Mouse (Mus musculus): ENCODE data around the gene Ctnnbl1. TPM values are rescaled to one million over a fixed set of nuclear protein-coding genes. Genes with fewer than 3 reads are reported as not detected.

The Ctnnbl1 gene
- polyA plus RNA-seq, 1 experiment from 2014 or later, result 50.5 TPM

GRCm38 (mm10) chr2:157853135-157853534 lies 115.9 kb downstream of the Ctnnbl1 start:
- no peak for ATAC-seq (replicated peaks; ENCODE audit: low FRiP score, low TSS enrichment, low read depth)
- 78% methylated on average over 3 of the region's 3 CpGs for WGBS
- no peaks in the 10 kb centered on the region for H3K36me3 ChIP-seq (ENCODE audit: control insufficient read depth, insufficient read depth, low read length)
- H3K9me3 ChIP-seq (ENCODE audit: control insufficient read depth, low read length), result no peaks in the 10 kb centered on the region
- no peak for DNase-seq (ENCODE audit: low spot score)
- H3K4me1 ChIP-seq (replicated peaks; ENCODE audit: control insufficient read depth, insufficient read depth, low read length), result peaks cover 5% of the 10 kb centered on the region; the same call in 1 of the 2 replicates
- H3K4me2 ChIP-seq (ENCODE audit: low read length), result no peak overlapping the region
- H3K9ac ChIP-seq (ENCODE audit: low read length), result no peak overlapping the region
- H3K27me3 ChIP-seq (replicated peaks; ENCODE audit: control insufficient read depth, insufficient read depth, low read length), result no peaks in the 10 kb centered on the region
- H3K27ac ChIP-seq (ENCODE audit: low read depth), result no peak overlapping the region
- H3K4me3 ChIP-seq (ENCODE audit: low read depth, low read length), result no peak overlapping the region

DNA sequence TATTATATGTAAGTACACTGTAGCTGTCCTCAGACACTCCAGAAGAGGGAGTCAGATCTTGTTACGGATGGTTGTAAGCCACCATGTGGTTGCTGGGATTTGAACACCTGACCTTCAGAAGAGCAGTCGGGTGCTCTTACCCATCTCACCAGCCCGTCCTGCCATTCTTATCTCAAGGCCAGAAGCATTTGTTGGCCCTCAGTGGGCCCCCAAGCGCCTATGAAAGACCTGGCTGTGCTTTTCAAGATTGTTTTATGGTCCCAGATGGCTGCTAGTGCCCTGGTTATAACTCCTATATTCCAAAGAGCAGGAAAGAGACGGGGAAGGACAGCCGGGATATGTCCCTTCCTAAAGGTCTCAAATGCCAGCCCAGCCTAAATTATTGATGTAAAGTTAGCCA lies 118.6 kb downstream of the Ctnnbl1 start:
- Histone ChIP-seq H3K27me3 (replicated peaks; ENCODE audit: control insufficient read depth, insufficient read depth, low read length) (no peaks in the 10 kb centered on the region), H3K4me1 (replicated peaks; ENCODE audit: control insufficient read depth, insufficient read depth, low read length) (peaks cover 5% of the 10 kb centered on the region; the same call in 1 of the 2 replicates), H3K4me3 (ENCODE audit: low read depth, low read length) (no peak overlapping the region), H3K9ac (ENCODE audit: low read length) (no peak overlapping the region), H3K4me2 (ENCODE audit: low read length) (no peak overlapping the region), H3K36me3 (ENCODE audit: control insufficient read depth, insufficient read depth, low read length) (no peaks in the 10 kb centered on the region), H3K9me3 (ENCODE audit: control insufficient read depth, low read length) (no peaks in the 10 kb centered on the region), H3K27ac (ENCODE audit: low read depth) (no peak overlapping the region)
- ATAC-seq (replicated peaks; ENCODE audit: low FRiP score, low TSS enrichment, low read depth) (no peak), DNase-seq (ENCODE audit: low spot score) (no peak)
- 67% methylated on average over 6 of the region's 6 CpGs for WGBS

- Histone ChIP-seq H3K36me3 (ENCODE audit: control insufficient read depth, insufficient read depth, low read length) (no peaks in the 10 kb centered on the region), H3K4me2 (ENCODE audit: low read length) (no peak overlapping the region), H3K27ac (ENCODE audit: low read depth) (no peak overlapping the region), H3K9ac (ENCODE audit: low read length) (no peak overlapping the region), H3K27me3 (replicated peaks; ENCODE audit: control insufficient read depth, insufficient read depth, low read length) (no peaks in the 10 kb centered on the region), H3K4me3 (ENCODE audit: low read depth, low read length) (no peak overlapping the region), H3K4me1 (replicated peaks; ENCODE audit: control insufficient read depth, insufficient read depth, low read length) (no peaks in the 10 kb centered on the region), H3K9me3 (ENCODE audit: control insufficient read depth, low read length) (no peaks in the 10 kb centered on the region)
- 75% methylated on average over 3 of the region's 3 CpGs for WGBS
- ATAC-seq (replicated peaks; ENCODE audit: low FRiP score, low TSS enrichment, low read depth) (no peak), DNase-seq (ENCODE audit: low spot score) (no peak)
Observed at GRCm38 (mm10) chr2:157857496-157857895, 120.3 kb downstream of the Ctnnbl1 start.

DNA sequence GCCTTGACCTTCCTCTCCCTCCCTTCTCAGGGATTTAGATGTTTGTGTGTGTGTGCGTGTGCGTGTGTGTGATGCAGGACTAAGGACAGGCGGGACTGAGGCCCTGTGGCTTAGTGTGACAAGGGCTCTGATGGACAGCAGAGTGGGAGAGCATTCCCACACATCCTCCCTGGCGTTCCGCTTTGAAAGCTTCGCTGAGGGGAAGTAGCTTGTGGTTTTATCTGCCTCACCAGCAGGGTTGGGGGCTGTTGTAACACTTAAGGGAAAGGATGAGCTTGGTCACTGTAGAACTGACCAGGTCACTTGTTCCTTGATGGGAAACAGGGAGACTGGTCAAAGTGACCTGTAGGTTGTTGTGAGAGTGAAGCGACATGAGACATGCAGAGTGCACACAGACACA lies 121.1 kb downstream of the Ctnnbl1 start:
- H3K9me3 ChIP-seq (ENCODE audit: control insufficient read depth, low read length), result no peaks in the 10 kb centered on the region
- no peak overlapping the region for H3K9ac ChIP-seq (ENCODE audit: low read length)
- H3K27me3 ChIP-seq (replicated peaks; ENCODE audit: control insufficient read depth, insufficient read depth, low read length), result no peaks in the 10 kb centered on the region
- no peak overlapping the region for H3K4me2 ChIP-seq (ENCODE audit: low read length)
- H3K27ac ChIP-seq (ENCODE audit: low read depth), result no peak overlapping the region
- H3K4me3 ChIP-seq (ENCODE audit: low read depth, low read length), result no peak overlapping the region
- H3K36me3 ChIP-seq (ENCODE audit: control insufficient read depth, insufficient read depth, low read length), result no peaks in the 10 kb centered on the region
- no peaks in the 10 kb centered on the region for H3K4me1 ChIP-seq (replicated peaks; ENCODE audit: control insufficient read depth, insufficient read depth, low read length)
- ATAC-seq (replicated peaks; ENCODE audit: low FRiP score, low TSS enrichment, low read depth) (no peak), DNase-seq (ENCODE audit: low spot score) (no peak)
- WGBS, result 65% methylated on average over 7 of the region's 7 CpGs

- 90% methylated on average over 8 of the region's 8 CpGs for WGBS
- H3K36me3 ChIP-seq (ENCODE audit: control insufficient read depth, insufficient read depth, low read length), result no peaks in the 10 kb centered on the region
- no peak for ATAC-seq (replicated peaks; ENCODE audit: low FRiP score, low TSS enrichment, low read depth)
- no peaks in the 10 kb centered on the region for H3K4me1 ChIP-seq (replicated peaks; ENCODE audit: control insufficient read depth, insufficient read depth, low read length)
- no peak overlapping the region for H3K4me3 ChIP-seq (ENCODE audit: low read depth, low read length)
- no peak for DNase-seq (ENCODE audit: low spot score)
- H3K27me3 ChIP-seq (replicated peaks; ENCODE audit: control insufficient read depth, insufficient read depth, low read length), result no peaks in the 10 kb centered on the region
- no peak overlapping the region for H3K4me2 ChIP-seq (ENCODE audit: low read length)
- no peak overlapping the region for H3K27ac ChIP-seq (ENCODE audit: low read depth)
- no peaks in the 10 kb centered on the region for H3K9me3 ChIP-seq (ENCODE audit: control insufficient read depth, low read length)
- H3K9ac ChIP-seq (ENCODE audit: low read length), result no peak overlapping the region
Observed at GRCm38 (mm10) chr2:157859046-157859701, 122.0 kb downstream of the Ctnnbl1 start.

- no peaks in the 10 kb centered on the region for H3K4me1 ChIP-seq (replicated peaks; ENCODE audit: control insufficient read depth, insufficient read depth, low read length)
- no peaks in the 10 kb centered on the region for H3K9me3 ChIP-seq (ENCODE audit: control insufficient read depth, low read length)
- no peak overlapping the region for H3K4me2 ChIP-seq (ENCODE audit: low read length)
- H3K27me3 ChIP-seq (replicated peaks; ENCODE audit: control insufficient read depth, insufficient read depth, low read length), result no peaks in the 10 kb centered on the region
- DNase-seq (ENCODE audit: low spot score), result no peak
- H3K36me3 ChIP-seq (ENCODE audit: control insufficient read depth, insufficient read depth, low read length), result no peaks in the 10 kb centered on the region
- 61% methylated on average over 10 of the region's 10 CpGs for WGBS
- no peak overlapping the region for H3K4me3 ChIP-seq (ENCODE audit: low read depth, low read length)
- ATAC-seq (replicated peaks; ENCODE audit: low FRiP score, low TSS enrichment, low read depth), result no peak
- H3K27ac ChIP-seq (ENCODE audit: low read depth), result no peak overlapping the region
- H3K9ac ChIP-seq (ENCODE audit: low read length), result no peak overlapping the region
Observed at GRCm38 (mm10) chr2:157861273-157861944, 124.2 kb downstream of the Ctnnbl1 start.

DNA sequence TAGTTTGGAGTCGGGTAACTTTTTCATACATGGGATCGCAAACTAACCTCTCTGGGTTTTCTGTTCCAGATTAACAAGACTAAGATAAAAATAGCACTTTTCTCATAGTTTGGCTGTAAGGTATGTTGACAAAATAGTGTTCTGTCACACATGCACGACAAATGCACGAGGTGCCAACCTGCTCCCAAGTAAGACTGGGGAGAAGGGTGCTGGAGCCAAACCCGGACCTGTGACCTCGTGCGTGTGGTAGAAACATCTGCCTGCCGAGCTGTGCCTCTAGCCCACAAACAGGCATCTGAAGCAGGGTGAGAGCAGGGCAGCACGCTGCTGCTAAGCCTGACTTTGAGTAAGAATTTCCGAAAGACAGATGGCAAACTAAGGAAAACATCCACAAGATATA lies 125.1 kb downstream of the Ctnnbl1 start:
- Histone ChIP-seq H3K27ac (ENCODE audit: low read depth) (no peak overlapping the region), H3K27me3 (replicated peaks; ENCODE audit: control insufficient read depth, insufficient read depth, low read length) (no peaks in the 10 kb centered on the region), H3K4me3 (ENCODE audit: low read depth, low read length) (no peak overlapping the region), H3K4me2 (ENCODE audit: low read length) (no peak overlapping the region), H3K4me1 (replicated peaks; ENCODE audit: control insufficient read depth, insufficient read depth, low read length) (no peaks in the 10 kb centered on the region), H3K9ac (ENCODE audit: low read length) (no peak overlapping the region), H3K36me3 (ENCODE audit: control insufficient read depth, insufficient read depth, low read length) (no peaks in the 10 kb centered on the region), H3K9me3 (ENCODE audit: control insufficient read depth, low read length) (no peaks in the 10 kb centered on the region)
- DNase-seq (ENCODE audit: low spot score), result no peak
- no peak for ATAC-seq (replicated peaks; ENCODE audit: low FRiP score, low TSS enrichment, low read depth)
- 78% methylated on average over 10 of the region's 10 CpGs for WGBS

GRCm38 (mm10) chr2:157867126-157867525 lies 129.9 kb downstream of the Ctnnbl1 start:
- Histone ChIP-seq H3K9ac (ENCODE audit: low read length) (no peak overlapping the region), H3K4me3 (ENCODE audit: low read depth, low read length) (no peak overlapping the region), H3K36me3 (ENCODE audit: control insufficient read depth, insufficient read depth, low read length) (peaks cover 5% of the 10 kb centered on the region; the same call in 1 of the 2 replicates), H3K9me3 (ENCODE audit: control insufficient read depth, low read length) (no peaks in the 10 kb centered on the region), H3K27ac (ENCODE audit: low read depth) (no peak overlapping the region), H3K27me3 (replicated peaks; ENCODE audit: control insufficient read depth, insufficient read depth, low read length) (no peaks in the 10 kb centered on the region), H3K4me2 (ENCODE audit: low read length) (no peak overlapping the region), H3K4me1 (replicated peaks; ENCODE audit: control insufficient read depth, insufficient read depth, low read length) (no peaks in the 10 kb centered on the region)
- ATAC-seq (replicated peaks; ENCODE audit: low FRiP score, low TSS enrichment, low read depth) (no peak), DNase-seq (ENCODE audit: low spot score) (no peak)
- 80% methylated on average over 3 of the region's 3 CpGs for WGBS

DNA sequence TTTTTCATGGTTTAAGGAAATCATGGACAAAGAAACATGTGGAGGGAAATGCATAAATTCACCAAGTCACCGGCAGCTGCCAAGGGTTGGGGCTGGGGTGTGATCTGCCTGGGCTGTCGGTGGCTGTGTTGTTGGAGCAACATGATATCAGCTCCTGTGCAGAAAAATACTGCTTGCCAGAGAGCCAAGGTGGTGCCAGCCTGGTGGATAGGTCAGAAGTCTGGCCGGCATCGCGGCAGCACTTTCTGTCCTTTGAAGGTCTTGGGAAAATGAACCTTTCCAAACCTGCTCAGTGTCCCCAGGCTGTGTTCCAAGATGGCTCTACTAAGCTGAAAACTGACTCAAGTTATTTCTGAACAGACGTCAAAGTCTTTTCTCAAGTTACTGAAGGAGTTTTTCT lies 133.0 kb downstream of the Ctnnbl1 start:
- ATAC-seq (replicated peaks; ENCODE audit: low FRiP score, low TSS enrichment, low read depth) (no peak), DNase-seq (ENCODE audit: low spot score) (no peak)
- no peak overlapping the region for H3K4me3 ChIP-seq (ENCODE audit: low read depth, low read length)
- no peaks in the 10 kb centered on the region for H3K9me3 ChIP-seq (ENCODE audit: control insufficient read depth, low read length)
- H3K27ac ChIP-seq (ENCODE audit: low read depth), result no peak overlapping the region
- no peaks in the 10 kb centered on the region for H3K4me1 ChIP-seq (replicated peaks; ENCODE audit: control insufficient read depth, insufficient read depth, low read length)
- no peaks in the 10 kb centered on the region for H3K27me3 ChIP-seq (replicated peaks; ENCODE audit: control insufficient read depth, insufficient read depth, low read length)
- H3K36me3 ChIP-seq (ENCODE audit: control insufficient read depth, insufficient read depth, low read length), result peaks cover 5% of the 10 kb centered on the region; the same call in 1 of the 2 replicates
- 85% methylated on average over 6 of the region's 6 CpGs for WGBS
- no peak overlapping the region for H3K4me2 ChIP-seq (ENCODE audit: low read length)
- no peak overlapping the region for H3K9ac ChIP-seq (ENCODE audit: low read length)
